Mouse (Mus musculus): ENCODE data around the gene Zfp952. TPM values are rescaled to one million over a fixed set of nuclear protein-coding genes. Genes with fewer than 3 reads are reported as not detected.
A peak's percentile ranks its signal among the peaks of the same experiment; 100 is the strongest.

The Zfp952 gene
- 0.02 and 0.03 TPM in 2 replicates for polyA plus RNA-seq (2012)

DNA sequence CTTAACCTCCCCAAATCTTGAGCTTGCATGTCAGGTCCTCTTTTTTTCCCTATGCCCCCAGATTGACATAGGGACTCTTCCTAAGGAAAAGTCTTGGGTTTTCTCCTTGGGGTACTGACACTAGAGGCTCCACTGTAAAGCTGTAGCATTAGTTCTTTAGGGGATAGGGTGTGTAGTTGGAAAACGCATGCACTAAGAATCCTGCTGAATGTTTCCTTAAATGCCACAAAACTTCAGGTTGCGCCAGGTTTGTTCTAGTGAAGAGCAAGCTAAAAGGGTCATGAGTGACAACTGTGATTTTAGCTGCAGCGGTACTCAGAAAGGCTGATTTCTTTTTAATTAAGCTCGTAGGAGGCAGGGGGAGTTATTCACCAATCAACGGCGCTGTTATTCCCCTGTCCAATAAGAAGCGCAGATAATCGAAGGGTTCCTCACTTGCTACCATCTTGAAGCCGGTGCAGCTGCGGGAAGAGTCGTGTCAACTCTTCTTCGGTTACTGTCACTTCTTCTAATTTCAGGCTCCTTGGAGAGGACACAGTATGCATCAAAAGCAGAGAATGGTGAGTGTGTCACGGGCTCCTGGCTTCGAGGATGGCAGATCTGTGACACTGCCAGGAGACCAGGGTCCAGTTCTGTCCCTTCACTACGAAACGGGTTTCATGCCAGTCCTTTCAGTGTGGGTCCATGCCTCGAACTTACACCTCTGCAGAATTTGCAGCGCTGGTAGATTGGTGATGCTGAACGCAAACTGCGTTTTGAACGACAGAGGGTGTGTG, at the start of gene Zfp952:
Zfp952 (plus strand) TSS at position 431 of the 776 bp plus-strand sequence.
- H3K27me3 ChIP-seq (ENCODE audit: control insufficient read depth), result no peaks in the 10 kb centered on the region
- no peak for TF ChIP-seq TAL1 (IDR thresholded peaks at IDR 0.05; ENCODE audit: low read length)
- no peak for TF ChIP-seq GATA1 (IDR thresholded peaks at IDR 0.05; ENCODE audit: low read length)
- H3K4me1 ChIP-seq (ENCODE audit: control insufficient read depth), result peaks cover 16% of the 10 kb centered on the region
- peak within 1 kb of the TSS; percentile 96 for H3K4me3 ChIP-seq (replicated peaks)
- no peaks in the 10 kb centered on the region; the same call in 1 of the 2 replicates for H3K36me3 ChIP-seq (ENCODE audit: control insufficient read depth)
- H3K9me3 ChIP-seq (ENCODE audit: control insufficient read depth, low read length), result no peaks in the 10 kb centered on the region

DNA sequence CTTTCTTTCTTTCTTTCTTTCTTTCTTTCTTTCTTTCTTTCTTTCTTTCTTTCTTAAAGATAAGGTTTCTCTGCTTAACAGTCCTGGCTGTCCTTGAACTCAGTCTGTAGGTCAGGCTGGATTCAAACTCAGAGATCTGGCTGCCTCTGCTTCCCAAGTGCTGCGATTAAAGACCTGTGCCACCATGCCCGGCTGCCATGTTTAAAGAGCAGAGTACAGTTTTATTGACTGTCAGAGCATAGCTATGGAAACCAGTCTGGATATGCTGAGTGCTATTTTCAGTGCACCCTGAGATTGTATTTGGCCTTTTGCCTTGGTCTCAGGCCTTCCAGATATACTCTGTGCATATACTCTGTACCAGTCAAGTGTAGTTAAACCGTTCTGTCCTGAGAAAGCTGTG, 49.3 kb upstream of the Zfp952 start:
- Histone ChIP-seq H3K4me1 (ENCODE audit: control insufficient read depth) (peaks cover 16% of the 10 kb centered on the region), H3K27me3 (ENCODE audit: control insufficient read depth) (no peaks in the 10 kb centered on the region), H3K4me3 (replicated peaks) (no peak overlapping the region), H3K36me3 (ENCODE audit: control insufficient read depth) (no peaks in the 10 kb centered on the region), H3K9me3 (ENCODE audit: control insufficient read depth, low read length) (no peaks in the 10 kb centered on the region)
- TF ChIP-seq TAL1 (IDR thresholded peaks at IDR 0.05; ENCODE audit: low read length) (no peak), GATA1 (IDR thresholded peaks at IDR 0.05; ENCODE audit: low read length) (no peak)

DNA sequence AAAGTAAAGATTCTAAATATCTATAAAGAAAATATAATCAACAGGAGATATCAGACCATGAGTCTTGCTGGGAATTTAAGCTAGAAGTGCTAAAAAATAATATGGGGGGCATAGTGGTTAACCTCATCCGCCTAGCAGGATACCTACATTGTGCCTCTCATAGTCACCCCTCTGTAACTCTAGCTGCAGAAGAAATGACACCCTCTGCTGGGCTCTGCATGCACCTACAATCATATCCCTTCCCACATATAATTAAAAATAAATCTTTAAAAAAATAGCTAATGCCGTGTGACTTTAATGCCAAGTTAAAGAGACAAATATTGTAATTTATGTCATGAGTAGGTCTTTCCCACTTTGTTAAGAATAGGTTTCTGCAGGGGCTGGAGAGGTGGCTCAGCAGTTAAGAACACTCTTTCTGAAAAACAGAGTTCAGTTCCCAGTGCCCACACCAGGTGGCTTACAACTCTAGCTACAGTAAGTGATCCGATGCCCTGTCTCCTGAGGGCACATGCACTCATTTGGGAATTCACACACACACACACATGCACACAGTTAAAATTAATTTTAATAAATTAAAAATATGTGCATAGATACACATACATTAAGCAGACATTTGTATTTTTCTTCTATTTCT, 48.4 kb upstream of the Zfp952 start:
- no peak overlapping the region for H3K4me3 ChIP-seq (replicated peaks)
- no peak for TF ChIP-seq GATA1 (IDR thresholded peaks at IDR 0.05; ENCODE audit: low read length)
- no peak for TF ChIP-seq TAL1 (IDR thresholded peaks at IDR 0.05; ENCODE audit: low read length)
- no peaks in the 10 kb centered on the region for H3K36me3 ChIP-seq (ENCODE audit: control insufficient read depth)
- peaks cover 16% of the 10 kb centered on the region for H3K4me1 ChIP-seq (ENCODE audit: control insufficient read depth)
- H3K27me3 ChIP-seq (ENCODE audit: control insufficient read depth), result no peaks in the 10 kb centered on the region
- no peaks in the 10 kb centered on the region for H3K9me3 ChIP-seq (ENCODE audit: control insufficient read depth, low read length)

DNA sequence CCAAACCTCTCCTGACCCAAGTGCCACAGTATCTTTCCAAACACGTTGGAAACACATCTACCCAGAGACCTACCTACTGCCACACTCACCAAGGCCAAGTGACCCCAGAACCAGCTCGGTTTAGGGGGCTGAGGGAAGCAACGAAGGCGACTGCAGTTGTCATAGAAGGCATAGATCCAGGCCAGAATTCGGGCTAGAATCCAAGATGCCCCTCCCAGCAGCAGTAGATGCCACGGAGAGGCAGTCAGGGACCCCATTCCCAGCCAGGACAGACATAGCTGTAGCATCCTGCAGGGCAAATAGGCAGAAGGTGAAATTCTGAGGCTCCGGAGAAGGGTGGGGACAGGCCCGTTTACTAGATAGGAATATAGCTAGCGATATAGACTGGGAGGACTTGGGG, 46.2 kb upstream of the Zfp952 start:
- Histone ChIP-seq H3K9me3 (ENCODE audit: control insufficient read depth, low read length) (no peaks in the 10 kb centered on the region), H3K4me1 (ENCODE audit: control insufficient read depth) (peaks cover 16% of the 10 kb centered on the region), H3K27me3 (ENCODE audit: control insufficient read depth) (no peaks in the 10 kb centered on the region), H3K36me3 (ENCODE audit: control insufficient read depth) (no peaks in the 10 kb centered on the region), H3K4me3 (replicated peaks) (peak overlapping the region; percentile 62)
- no peak for TF ChIP-seq GATA1 (IDR thresholded peaks at IDR 0.05; ENCODE audit: low read length)

DNA sequence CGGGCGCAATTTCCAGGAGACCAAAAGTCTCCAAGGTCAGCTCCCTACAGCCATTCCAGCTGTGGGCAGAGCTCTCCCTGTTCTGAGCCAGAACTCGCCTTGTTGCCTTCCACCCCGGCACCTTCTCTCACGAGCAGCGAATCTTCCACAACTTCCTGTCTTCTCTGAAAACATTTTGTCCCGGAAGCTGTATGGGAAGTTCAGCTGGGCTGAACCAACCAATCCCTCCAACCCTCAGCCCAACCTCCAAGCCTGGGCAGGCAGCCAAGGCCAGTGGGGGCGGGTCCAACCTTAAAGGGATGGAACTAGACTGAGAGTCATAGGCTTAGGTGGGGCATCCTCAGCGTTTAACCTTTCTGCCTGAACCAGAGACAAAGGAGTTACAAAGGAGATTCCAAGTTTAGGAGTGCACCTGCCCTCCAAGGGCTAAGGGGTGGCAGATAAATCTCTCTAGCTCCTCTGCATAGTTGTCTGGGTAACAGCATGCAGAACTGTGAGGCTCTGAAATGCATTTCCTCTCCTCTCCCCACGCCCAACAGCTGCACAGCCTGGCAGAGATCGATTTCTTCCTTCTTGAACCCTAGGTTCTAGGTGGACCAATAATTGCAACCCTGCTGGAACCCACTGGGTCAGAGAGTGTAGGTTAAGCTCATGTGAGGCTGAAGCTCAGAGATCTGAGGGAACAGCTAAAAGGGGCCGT, 45.6 kb upstream of the Zfp952 start, which contains the start of gene Cyp4f13:
Cyp4f13 (minus strand) TSS at position 188 of the 700 bp plus-strand sequence.
- Histone ChIP-seq H3K36me3 (ENCODE audit: control insufficient read depth) (no peaks in the 10 kb centered on the region), H3K27me3 (ENCODE audit: control insufficient read depth) (no peaks in the 10 kb centered on the region), H3K9me3 (ENCODE audit: control insufficient read depth, low read length) (no peaks in the 10 kb centered on the region), H3K4me3 (replicated peaks) (peak within 1 kb of the TSS; percentile 62), H3K4me1 (ENCODE audit: control insufficient read depth) (peaks cover 16% of the 10 kb centered on the region)
- no peak for TF ChIP-seq TAL1 (IDR thresholded peaks at IDR 0.05; ENCODE audit: low read length)
- TF ChIP-seq GATA1 (IDR thresholded peaks at IDR 0.05; ENCODE audit: low read length), result no peak

DNA sequence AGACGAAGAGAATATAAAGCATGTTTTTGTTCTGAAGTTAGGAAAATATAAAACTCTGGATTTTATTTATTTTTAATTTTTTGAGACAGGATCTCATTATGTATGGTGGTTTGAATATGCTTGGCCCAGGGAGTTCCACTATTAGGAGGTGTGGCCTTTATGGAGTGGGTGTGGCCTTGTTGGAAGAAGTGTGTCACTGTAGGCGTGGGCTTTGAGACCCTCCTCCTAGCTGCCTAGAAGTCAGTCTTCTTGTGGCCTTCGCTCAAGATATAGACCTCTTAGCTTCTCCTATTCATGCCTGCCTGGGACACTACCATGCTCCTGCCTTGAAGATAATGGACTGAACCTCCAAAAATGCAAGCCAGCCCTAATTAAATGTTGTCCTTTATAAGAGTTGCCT, 42.8 kb upstream of the Zfp952 start:
- no peaks in the 10 kb centered on the region for H3K36me3 ChIP-seq (ENCODE audit: control insufficient read depth)
- peaks cover 16% of the 10 kb centered on the region for H3K4me1 ChIP-seq (ENCODE audit: control insufficient read depth)
- no peaks in the 10 kb centered on the region for H3K27me3 ChIP-seq (ENCODE audit: control insufficient read depth)
- no peak overlapping the region for H3K4me3 ChIP-seq (replicated peaks)
- no peaks in the 10 kb centered on the region for H3K9me3 ChIP-seq (ENCODE audit: control insufficient read depth, low read length)
- TF ChIP-seq TAL1 (IDR thresholded peaks at IDR 0.05; ENCODE audit: low read length) (no peak), GATA1 (IDR thresholded peaks at IDR 0.05; ENCODE audit: low read length) (no peak)

DNA sequence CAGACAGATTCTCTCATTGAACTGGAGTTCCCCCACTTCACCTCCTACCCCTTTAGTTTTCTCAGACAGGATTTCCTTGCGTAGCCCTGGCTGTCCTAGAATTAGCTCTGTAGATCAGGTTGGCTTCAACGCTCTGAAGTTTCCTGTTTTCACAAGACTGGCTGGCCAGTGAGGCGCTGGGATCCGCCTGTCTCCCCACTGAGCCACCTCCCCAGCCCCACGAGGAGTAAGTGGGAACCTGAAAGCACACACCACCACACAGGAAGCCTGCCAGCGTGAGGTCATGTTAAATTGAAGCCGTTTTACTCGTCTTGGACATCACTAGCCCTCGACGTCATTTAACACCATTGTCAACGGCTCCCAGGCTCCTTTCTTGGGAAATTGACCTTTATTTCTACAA, 41.9 kb upstream of the Zfp952 start:
- no peaks in the 10 kb centered on the region for H3K9me3 ChIP-seq (ENCODE audit: control insufficient read depth, low read length)
- TF ChIP-seq GATA1 (IDR thresholded peaks at IDR 0.05; ENCODE audit: low read length) (no peak), TAL1 (IDR thresholded peaks at IDR 0.05; ENCODE audit: low read length) (no peak)
- H3K4me3 ChIP-seq (replicated peaks), result no peak overlapping the region
- H3K4me1 ChIP-seq (ENCODE audit: control insufficient read depth), result peaks cover 16% of the 10 kb centered on the region
- no peaks in the 10 kb centered on the region for H3K27me3 ChIP-seq (ENCODE audit: control insufficient read depth)
- H3K36me3 ChIP-seq (ENCODE audit: control insufficient read depth), result no peaks in the 10 kb centered on the region

DNA sequence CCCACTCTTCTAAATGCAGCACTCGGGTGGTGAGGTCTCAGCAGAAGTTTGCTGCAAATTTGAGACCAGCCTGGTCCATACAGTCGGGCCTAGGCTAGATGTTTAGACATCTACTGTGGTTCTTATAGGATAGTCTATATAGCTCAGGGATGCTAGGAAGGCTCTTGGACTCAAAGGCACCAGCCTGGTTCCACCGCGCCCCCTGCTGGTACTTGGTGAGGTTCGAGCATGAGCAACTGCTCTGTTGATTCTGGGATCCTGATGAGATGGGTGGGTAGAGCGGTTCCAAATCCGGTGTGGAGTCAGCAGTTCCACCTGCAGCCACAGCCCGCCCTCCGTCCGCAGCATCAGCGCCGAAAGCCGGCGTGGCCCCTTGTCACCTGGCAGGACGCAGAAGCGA, 41.5 kb upstream of the Zfp952 start:
- TF ChIP-seq TAL1 (IDR thresholded peaks at IDR 0.05; ENCODE audit: low read length), result no peak
- TF ChIP-seq GATA1 (IDR thresholded peaks at IDR 0.05; ENCODE audit: low read length), result no peak
- Histone ChIP-seq H3K27me3 (ENCODE audit: control insufficient read depth) (no peaks in the 10 kb centered on the region), H3K36me3 (ENCODE audit: control insufficient read depth) (no peaks in the 10 kb centered on the region), H3K9me3 (ENCODE audit: control insufficient read depth, low read length) (no peaks in the 10 kb centered on the region), H3K4me1 (ENCODE audit: control insufficient read depth) (peaks cover 13% of the 10 kb centered on the region), H3K4me3 (replicated peaks) (no peak overlapping the region)

DNA sequence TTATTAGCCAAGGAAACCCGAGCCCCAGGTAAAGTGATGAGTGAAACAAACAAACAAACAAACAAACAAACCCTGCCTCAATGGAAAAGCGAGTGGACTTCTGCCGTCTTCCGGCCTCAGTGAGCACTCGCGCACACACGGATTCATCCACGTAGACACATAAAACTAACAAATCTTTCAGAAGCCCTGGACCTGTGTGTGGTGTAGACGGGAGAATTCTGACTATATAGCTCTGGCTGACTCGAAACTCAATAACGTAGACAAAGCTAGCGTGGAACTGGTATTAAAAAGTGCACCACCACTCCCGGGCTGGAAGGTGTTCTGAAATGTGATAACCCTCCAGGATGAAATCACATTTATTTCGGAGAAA, 27.7 kb upstream of the Zfp952 start:
- TF ChIP-seq TAL1 (IDR thresholded peaks at IDR 0.05; ENCODE audit: low read length) (no peak), GATA1 (IDR thresholded peaks at IDR 0.05; ENCODE audit: low read length) (no peak)
- peaks cover 24% of the 10 kb centered on the region for H3K4me1 ChIP-seq (ENCODE audit: control insufficient read depth)
- peak overlapping the region; percentile 70 for H3K4me3 ChIP-seq (replicated peaks)
- no peaks in the 10 kb centered on the region for H3K9me3 ChIP-seq (ENCODE audit: control insufficient read depth, low read length)
- H3K36me3 ChIP-seq (ENCODE audit: control insufficient read depth), result no peaks in the 10 kb centered on the region
- H3K27me3 ChIP-seq (ENCODE audit: control insufficient read depth), result no peaks in the 10 kb centered on the region
